Mouse (Mus musculus): Measurements from ENCODE around the gene 9930104L06Rik. TPM values are rescaled to one million over a fixed set of nuclear protein-coding genes. Genes with fewer than 3 reads are reported as not detected.

The 9930104L06Rik gene
- total and polyA plus RNA-seq, 3 experiments = 12.3 to 15.9 (median 14.8) TPM

DNA sequence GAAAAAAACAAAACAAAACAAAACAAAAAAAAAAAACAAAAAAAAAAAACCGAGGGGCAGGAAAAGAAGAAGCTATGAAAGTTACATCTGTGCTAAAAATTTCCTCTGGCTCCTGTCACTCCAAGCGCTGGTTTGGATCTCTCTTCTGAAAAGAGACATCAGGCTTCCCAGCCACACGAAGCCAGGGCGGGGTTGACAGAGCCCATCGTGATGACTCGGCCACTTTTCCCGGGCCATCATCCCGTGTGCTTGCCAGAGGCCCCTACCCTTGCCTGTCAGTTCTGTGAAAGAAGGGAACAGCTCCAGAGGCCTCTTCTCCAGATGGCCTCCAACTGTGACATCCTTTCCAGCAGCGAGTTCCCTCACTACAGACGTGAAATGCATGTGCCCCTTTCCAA, 14.2 kb downstream of the 9930104L06Rik start:
- peaks cover 2% of the 10 kb centered on the region for H3K27me3 ChIP-seq (replicated peaks)
- no peak overlapping the region for H3K27ac ChIP-seq (ENCODE audit: insufficient read depth, low read depth)
- peaks cover 0 to 17% of the 10 kb centered on the region in 2 experiments for H3K36me3 ChIP-seq (replicated peaks in 1 of 2; ENCODE audit: control insufficient read depth in 1 of 2, insufficient read depth in 1 of 2, low read length in 1 of 2)
- DNase-seq (ENCODE audit: extremely low read depth) = no peak
- no peaks in the 10 kb centered on the region for H3K79me2 ChIP-seq (replicated peaks; ENCODE audit: control insufficient read depth, extremely low read depth, insufficient read depth, poor library complexity, severe bottlenecking)
- H3K4me1 ChIP-seq (ENCODE audit: control insufficient read depth in 1 of 2, insufficient read depth in 2 of 2) = no peaks in the 10 kb centered on the region
- in situ Hi-C loops (cut with MboI; ENCODE audit: low pct_ligation_motif_present, low pct_unique_long_range_greater_than_20kb, low sequenced_read_pairs) = no loop called here
- no peak overlapping the region for H3K9ac ChIP-seq (ENCODE audit: insufficient read depth, low read depth)
- dilution Hi-C loops (cut with MboI; ENCODE audit: extremely low pct_ligation_motif_present, extremely low pct_unique_long_range_greater_than_20kb, low sequenced_read_pairs) = loop anchor here (25.0 kb wide), 1 partner anchor 111 kb away; the partner anchor contains the start of genes Dnali1 and Snip1
- no peak overlapping the region for H3K4me3 ChIP-seq (replicated peaks in 1 of 3; ENCODE audit: low read depth in 2 of 3, low read length in 2 of 3, poor library complexity in 1 of 3)
- H3K4me2 ChIP-seq (ENCODE audit: insufficient read depth, low read depth, poor library complexity, severe bottlenecking) = no peak overlapping the region
- no peak for TF ChIP-seq MAX (IDR thresholded peaks at IDR 0.05; ENCODE audit: low read length)
- TF ChIP-seq E2F4 (IDR thresholded peaks at IDR 0.05; ENCODE audit: insufficient replicate concordance, low read depth, low read length) = no peak
- no peak for TF ChIP-seq POLR2A (IDR thresholded peaks at IDR 0.05; ENCODE audit: low read depth, low read length)
- no peak for TF ChIP-seq IRF4 (IDR thresholded peaks at IDR 0.05; ENCODE audit: low read depth, low read length)
- TF ChIP-seq SIN3A (IDR thresholded peaks at IDR 0.05; ENCODE audit: low read length) = no peak
- TF ChIP-seq ZKSCAN1 (IDR thresholded peaks at IDR 0.05; ENCODE audit: borderline replicate concordance, low read depth, low read length) = no peak
- TF ChIP-seq MXI1 (IDR thresholded peaks at IDR 0.05; ENCODE audit: low read depth, low read length) = no peak
- no peak for TF ChIP-seq EP300 (IDR thresholded peaks at IDR 0.05; ENCODE audit: low read length)
- TF ChIP-seq HCFC1 (IDR thresholded peaks at IDR 0.05; ENCODE audit: low read depth, low read length) = no peak
- no peak for TF ChIP-seq CHD1 (IDR thresholded peaks at IDR 0.05; ENCODE audit: low read depth, low read length)
- TF ChIP-seq JUND (conservative IDR thresholded peaks at IDR 0.05; ENCODE audit: low read depth, low read length) = no peak
- no peak for TF ChIP-seq SMC3 (IDR thresholded peaks at IDR 0.05; ENCODE audit: low read depth, low read length)
- TF ChIP-seq PAX5 (IDR thresholded peaks at IDR 0.05; ENCODE audit: low read length) = no peak
- H3K9me3 ChIP-seq (replicated peaks; ENCODE audit: low read length) = no peaks in the 10 kb centered on the region

DNA sequence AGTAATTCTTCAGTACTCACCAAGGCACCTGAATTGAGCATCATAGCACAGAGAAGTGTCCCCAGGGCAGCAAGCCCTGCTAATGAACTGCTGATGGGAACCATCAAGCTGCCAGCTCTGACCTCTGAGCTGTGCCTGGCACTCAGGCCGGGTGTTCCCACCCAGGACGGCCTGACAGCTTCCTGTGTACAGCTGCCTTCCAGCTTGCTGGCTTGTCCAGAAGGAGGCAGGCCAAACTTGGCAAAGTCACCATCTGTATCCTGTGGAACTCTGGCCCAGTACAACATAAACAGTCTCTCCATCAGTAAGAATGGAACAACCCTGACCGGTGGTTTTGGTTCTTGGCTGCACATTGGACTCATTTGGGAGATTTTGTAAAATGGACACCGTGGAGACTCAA, 16.7 kb downstream of the 9930104L06Rik start:
- peaks cover 11% of the 10 kb centered on the region for H3K27me3 ChIP-seq (replicated peaks)
- H3K79me2 ChIP-seq (replicated peaks; ENCODE audit: control insufficient read depth, extremely low read depth, insufficient read depth, poor library complexity, severe bottlenecking) = no peaks in the 10 kb centered on the region
- H3K27ac ChIP-seq (ENCODE audit: insufficient read depth, low read depth) = no peak overlapping the region
- in situ Hi-C loops (cut with MboI; ENCODE audit: low pct_ligation_motif_present, low pct_unique_long_range_greater_than_20kb, low sequenced_read_pairs) = no loop called here
- DNase-seq (ENCODE audit: extremely low read depth) = no peak
- H3K9ac ChIP-seq (ENCODE audit: insufficient read depth, low read depth) = no peak overlapping the region
- H3K36me3 ChIP-seq (replicated peaks in 1 of 2; ENCODE audit: control insufficient read depth in 1 of 2, insufficient read depth in 1 of 2, low read length in 1 of 2) = peaks cover 0 to under 1% of the 10 kb centered on the region in 2 experiments
- H3K9me3 ChIP-seq (replicated peaks; ENCODE audit: low read length) = no peaks in the 10 kb centered on the region
- no peaks in the 10 kb centered on the region for H3K4me1 ChIP-seq (ENCODE audit: control insufficient read depth in 1 of 2, insufficient read depth in 2 of 2)
- TF ChIP-seq ZC3H11A (IDR thresholded peaks at IDR 0.05; ENCODE audit: low read depth, low read length) (no peak), JUND (conservative IDR thresholded peaks at IDR 0.05; ENCODE audit: low read depth, low read length) (no peak), BHLHE40 (IDR thresholded peaks at IDR 0.05; ENCODE audit: low read depth, low read length) (no peak), ETS1 (conservative IDR thresholded peaks at IDR 0.05; ENCODE audit: low read depth, low read length) (no peak), TBP (conservative IDR thresholded peaks at IDR 0.05; ENCODE audit: low read depth, low read length) (no peak), NRF1 (IDR thresholded peaks at IDR 0.05; ENCODE audit: low read depth, low read length) (no peak), E2F4 (IDR thresholded peaks at IDR 0.05; ENCODE audit: insufficient replicate concordance, low read depth, low read length) (no peak), ZMIZ1 (IDR thresholded peaks at IDR 0.05; ENCODE audit: low read depth, low read length) (no peak), ZNF384 (IDR thresholded peaks at IDR 0.05; ENCODE audit: low read depth, low read length) (no peak), ZKSCAN1 (IDR thresholded peaks at IDR 0.05; ENCODE audit: borderline replicate concordance, low read depth, low read length) (no peak), IRF4 (IDR thresholded peaks at IDR 0.05; ENCODE audit: low read depth, low read length) (no peak), CTCF (conservative IDR thresholded peaks at IDR 0.05 in 1 of 2, IDR thresholded peaks at IDR 0.05 in 1 of 2; ENCODE audit: low read depth in 2 of 2, low read length in 2 of 2) (no peak), PAX5 (IDR thresholded peaks at IDR 0.05; ENCODE audit: low read length) (no peak)
- H3K4me2 ChIP-seq (ENCODE audit: insufficient read depth, low read depth, poor library complexity, severe bottlenecking) = no peak overlapping the region
- no peak overlapping the region for H3K4me3 ChIP-seq (replicated peaks in 1 of 3; ENCODE audit: low read depth in 2 of 3, low read length in 2 of 3, poor library complexity in 1 of 3)
- dilution Hi-C loops (cut with MboI; ENCODE audit: extremely low pct_ligation_motif_present, extremely low pct_unique_long_range_greater_than_20kb, low sequenced_read_pairs) = loop anchor here (25.0 kb wide), 1 partner anchor 109 kb away; the partner anchor contains the start of genes Dnali1 and Snip1

Measured in CH12.LX (cell line).